Mouse (Mus musculus) mouse trophoblast stem cell (cell line): Measurements from ENCODE around the gene Usp32.
"Not testable (repeated sequence)": the region's sequence is repeated elsewhere in the genome, so short reads cannot be mapped to it uniquely, and the experiment has no call there.

Experiments
- in situ Hi-C, 2 experiments: fragments of 300-500 bp; cut with MseI, MboI; formaldehyde crosslinking; loops; 2 replicates in 1 of 2; 3 replicates in 1 of 2; pipeline ENCODE4 v1.15.1; 2025

Usp32 gene

GRCm38 (mm10) chr11:85139581-85140540 is at the start of gene Usp32:
Gene Usp32 (minus strand): TSS chr11:85140161.
- in situ Hi-C loops: no loop called here

DNA sequence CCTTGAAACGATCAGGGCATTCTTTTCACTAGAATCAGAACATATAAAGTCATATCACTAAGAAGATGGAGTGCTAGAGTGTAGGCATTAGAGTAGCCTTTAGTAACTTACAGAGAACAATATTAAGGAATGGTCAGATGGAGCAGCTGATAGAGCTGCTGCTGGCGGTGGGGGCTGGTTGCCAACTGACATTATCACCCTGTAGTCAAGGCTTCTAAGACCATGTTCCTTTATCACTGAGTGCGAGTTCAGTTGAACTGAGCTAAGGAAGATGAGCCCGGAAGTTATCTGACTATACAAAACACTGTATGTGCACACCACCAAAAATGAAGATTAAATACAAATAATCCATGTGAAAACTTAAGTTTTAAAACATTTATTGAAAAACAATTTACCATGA is 49.1 kb upstream of the Usp32 start:
- in situ Hi-C loops: no loop called here

GRCm38 (mm10) chr11:85184839-85185238 is 44.9 kb upstream of the Usp32 start:
- in situ Hi-C loops: loop anchor here in 1 of 2 experiments (5.0 kb wide), 1 partner anchor 77 kb away; no protein-coding TSS in a partner anchor

GRCm38 (mm10) chr11:85184082-85184481 is 44.1 kb upstream of the Usp32 start:
- in situ Hi-C loops: loop anchor here in 1 of 2 experiments (5.0 kb wide), 1 partner anchor 78 kb away; no protein-coding TSS in a partner anchor

GRCm38 (mm10) chr11:85183284-85183779 is 43.4 kb upstream of the Usp32 start:
- in situ Hi-C loops: loop anchor here in 1 of 2 experiments (5.0 kb wide), 1 partner anchor 79 kb away; no protein-coding TSS in a partner anchor

- in situ Hi-C loops: loop anchor here in 1 of 2 experiments (5.0 kb wide), 1 partner anchor 80 kb away; no protein-coding TSS in a partner anchor
Measured at GRCm38 (mm10) chr11:85182617-85183283, 42.8 kb upstream of the Usp32 start.

DNA sequence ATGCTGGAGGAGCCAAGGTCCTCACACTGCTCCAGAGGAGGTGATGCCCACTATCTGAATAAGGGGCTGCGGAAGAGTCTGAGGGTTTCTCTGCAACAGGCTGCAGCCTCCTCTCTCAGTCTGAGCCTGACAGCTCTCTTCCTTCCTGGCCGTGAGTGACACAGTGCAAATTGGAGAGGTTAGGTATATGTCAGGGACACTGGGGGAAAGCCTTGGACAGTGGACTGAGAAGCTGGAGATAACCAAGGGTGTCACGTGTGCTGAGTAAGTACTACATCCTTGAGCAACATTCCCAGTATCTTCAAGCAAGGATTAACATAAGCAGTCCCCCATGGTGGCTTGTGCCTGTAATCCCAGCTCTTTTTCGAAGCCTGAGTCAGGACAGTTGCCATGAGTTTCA is 38.5 kb upstream of the Usp32 start:
- in situ Hi-C loops: no loop called here

DNA sequence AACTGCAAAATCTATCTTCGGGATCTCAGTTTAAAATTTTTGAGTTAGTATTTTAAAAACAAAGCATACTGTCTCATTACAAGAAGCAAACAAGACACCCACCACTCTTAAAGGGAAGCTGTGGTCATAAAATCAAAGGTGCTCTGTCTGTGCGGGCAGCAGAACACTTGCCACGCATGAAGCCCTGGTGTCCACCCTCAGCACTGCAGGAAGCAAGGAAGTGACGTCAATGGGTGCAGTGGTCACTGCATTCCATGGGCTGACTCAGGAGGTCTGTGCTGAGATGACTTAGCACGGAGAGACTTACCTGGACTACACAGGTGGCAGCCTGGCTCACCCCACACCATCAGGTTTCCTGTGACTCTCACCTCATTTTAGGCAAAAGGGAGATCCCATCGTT is 37.8 kb upstream of the Usp32 start:
- in situ Hi-C loops: no loop called here

DNA sequence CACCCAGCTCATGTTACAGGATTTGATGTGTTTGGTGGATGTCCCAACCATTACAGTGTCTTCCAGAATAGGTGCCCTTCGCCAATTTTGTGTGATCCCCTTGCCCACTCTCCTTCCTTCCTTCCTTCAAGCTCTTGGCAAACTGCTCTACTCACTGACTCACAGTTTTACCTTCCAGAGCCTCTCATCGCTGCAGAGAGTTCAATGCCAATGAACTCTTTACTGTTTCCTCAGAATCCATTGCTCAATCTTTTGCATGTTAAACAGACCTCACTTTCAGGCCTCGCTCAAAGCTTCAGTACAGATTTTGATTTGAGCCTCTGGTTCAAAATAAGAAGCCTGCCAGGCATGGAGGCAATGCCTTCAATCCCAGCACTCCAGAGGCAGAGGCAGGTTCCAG is 36.0 kb upstream of the Usp32 start:
- in situ Hi-C loops: no loop called here

DNA sequence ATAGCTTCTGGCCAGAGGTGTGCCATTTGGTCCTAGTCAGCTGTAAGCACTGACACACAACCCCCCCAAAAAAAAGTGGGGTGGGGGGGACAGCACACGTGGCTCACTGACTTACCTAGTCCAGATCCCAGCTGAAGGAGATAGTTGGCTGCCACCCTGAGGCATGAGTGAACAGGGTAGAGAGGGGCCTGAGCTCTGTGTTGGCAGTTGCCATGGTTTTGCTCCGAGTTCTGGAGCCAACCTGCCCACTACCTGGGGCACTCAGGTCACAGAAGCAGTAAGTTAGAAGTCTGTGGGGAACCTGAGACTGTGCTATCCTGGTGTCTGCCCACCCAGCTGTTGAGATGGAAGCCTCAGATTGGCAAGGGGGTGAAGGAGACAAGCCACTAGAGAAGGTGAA is 30.9 kb upstream of the Usp32 start:
- in situ Hi-C loops: no loop called here

- in situ Hi-C loops: no loop called here
Measured at GRCm38 (mm10) chr11:85170058-85170740, 30.2 kb upstream of the Usp32 start, which contains the start of gene 1700125H20Rik. Gene 1700125H20Rik (plus strand): TSS chr11:85170404.

GRCm38 (mm10) chr11:85167503-85167902 is 27.5 kb upstream of the Usp32 start:
- in situ Hi-C loops: no loop called here

GRCm38 (mm10) chr11:85164371-85164770 is 24.4 kb upstream of the Usp32 start:
- in situ Hi-C loops: no loop called here

DNA sequence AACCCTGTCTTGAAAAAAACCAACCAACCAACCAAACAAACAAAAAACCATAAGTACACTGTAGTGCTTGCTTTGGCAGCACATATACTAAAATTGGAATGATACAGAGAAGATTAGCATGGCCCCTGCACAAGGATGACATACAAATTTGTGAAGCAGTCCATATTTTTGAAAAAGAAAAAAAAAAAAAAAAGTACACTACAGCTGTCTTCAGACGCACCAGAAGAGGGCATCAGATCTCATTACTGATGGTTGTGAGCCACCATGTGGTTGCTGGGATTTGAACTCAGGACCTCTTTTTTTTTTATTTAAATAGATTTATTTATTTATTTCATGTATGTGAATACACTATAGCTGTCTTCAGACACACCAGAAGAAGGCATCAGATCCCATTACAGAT is 23.1 kb upstream of the Usp32 start:
- in situ Hi-C loops: not testable (repeated sequence)

DNA sequence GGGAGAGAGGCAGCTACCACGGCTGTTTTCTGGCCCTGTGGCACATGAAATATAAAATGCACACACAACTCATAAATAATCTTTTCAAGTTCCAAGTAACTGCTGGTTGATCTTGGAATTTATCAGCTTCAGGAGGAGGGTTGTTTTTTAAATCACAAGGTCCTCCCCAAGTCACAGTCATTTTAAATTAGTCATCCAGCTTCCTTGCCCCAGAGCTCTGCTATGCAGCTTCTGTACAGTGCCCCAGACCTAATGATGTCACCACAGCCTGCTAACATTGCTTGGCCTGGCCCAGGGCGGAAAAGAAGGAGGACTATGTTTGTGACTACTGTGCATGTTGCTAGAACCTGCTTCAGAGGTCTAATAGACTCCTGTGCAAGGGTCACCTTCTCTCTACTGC is 17.3 kb upstream of the Usp32 start:
- in situ Hi-C loops: no loop called here

GRCm38 (mm10) chr11:85152256-85152930 is 12.4 kb upstream of the Usp32 start:
- in situ Hi-C loops: no loop called here

DNA sequence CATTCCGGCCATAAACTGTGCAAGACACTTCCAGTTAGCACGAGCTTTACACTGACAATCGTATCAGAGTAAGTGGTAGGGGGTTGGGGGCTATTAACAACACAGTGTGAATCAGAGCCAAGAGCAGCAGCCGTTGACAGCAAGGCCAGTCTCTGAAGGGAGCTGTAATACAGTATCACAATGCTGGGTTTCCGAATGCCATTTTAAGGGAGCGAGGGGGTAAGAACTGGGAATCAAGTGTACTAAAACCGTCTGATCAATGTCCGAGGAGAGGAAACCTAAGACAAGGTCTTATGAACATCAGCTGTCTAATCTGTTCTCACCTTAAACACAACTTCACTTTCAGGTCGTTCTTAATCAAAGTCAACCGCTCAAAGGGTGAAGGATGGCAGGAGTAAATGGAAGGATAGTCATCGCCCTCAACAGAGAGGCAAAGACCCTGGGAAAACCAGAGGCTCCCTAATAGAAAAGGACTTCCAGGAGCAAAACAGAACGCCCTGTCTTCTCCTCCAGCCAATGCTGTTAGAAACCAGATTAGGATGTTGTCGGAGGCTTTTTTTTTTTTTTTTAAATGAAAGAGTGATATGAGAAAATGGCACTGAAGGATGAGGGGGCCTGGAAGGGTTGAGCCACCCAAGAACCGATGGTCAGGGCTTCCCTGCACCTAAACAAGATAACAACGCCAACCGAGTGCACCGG is 1.0 kb downstream of the Usp32 start:
- in situ Hi-C loops: no loop called here

- in situ Hi-C loops: no loop called here
Measured at GRCm38 (mm10) chr11:85131542-85131941, 8.4 kb downstream of the Usp32 start.

- in situ Hi-C loops: no loop called here
Measured at GRCm38 (mm10) chr11:85128883-85129282, 11.1 kb downstream of the Usp32 start.
